Mouse (Mus musculus): ENCODE data around the gene Dnah14. TPM values are rescaled to one million over a fixed set of nuclear protein-coding genes. Genes with fewer than 3 reads are reported as not detected.

Dnah14 gene
- polyA plus RNA-seq, 1 experiment from 2014 or later, result 2.7 TPM

DNA sequence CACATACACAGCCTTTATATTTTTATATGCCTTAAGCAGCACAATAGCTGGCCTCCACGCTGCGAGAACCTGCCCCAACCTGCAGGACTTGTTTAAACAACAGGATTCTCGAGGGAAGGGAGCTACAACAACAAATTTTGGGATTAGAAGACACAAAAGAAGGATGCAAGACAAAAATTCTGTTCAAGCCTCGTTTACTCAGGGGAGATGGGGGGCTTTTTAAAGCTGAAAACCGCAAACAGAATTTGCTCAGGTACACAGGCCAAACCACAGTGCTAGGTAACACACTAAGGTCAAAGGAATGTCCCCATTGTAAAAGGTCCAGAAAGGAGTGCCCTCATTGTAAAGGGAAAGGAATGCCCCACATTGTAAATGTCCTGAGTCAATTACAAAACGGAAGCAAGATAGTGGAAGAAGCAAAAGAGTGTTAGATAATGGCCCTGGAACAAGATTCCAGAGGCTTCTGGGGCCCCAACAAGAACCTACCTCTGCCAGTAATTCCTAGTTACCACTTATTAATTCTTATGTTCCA lies 46.9 kb downstream of the Dnah14 start:
- no peak overlapping the region for H3K27ac ChIP-seq (ENCODE audit: low read depth)
- no peak for TF ChIP-seq EP300 (IDR thresholded peaks at IDR 0.05; ENCODE audit: low read depth)
- no peaks in the 10 kb centered on the region for H3K9me3 ChIP-seq (ENCODE audit: low read length)
- H3K4me1 ChIP-seq (ENCODE audit: insufficient read depth), result no peaks in the 10 kb centered on the region
- no peaks in the 10 kb centered on the region for H3K36me3 ChIP-seq (replicated peaks; ENCODE audit: insufficient read depth, low read length)
- no peak overlapping the region for H3K4me2 ChIP-seq (ENCODE audit: low read depth, low read length)
- DNase-seq, result no peak
- 51% methylated on average over 6 of the region's 6 CpGs for WGBS (ENCODE audit: insufficient replicate concordance)
- no peaks in the 10 kb centered on the region for H3K27me3 ChIP-seq (ENCODE audit: insufficient read depth, low read length)
- H3K4me3 ChIP-seq (ENCODE audit: low read depth, low read length), result no peak overlapping the region
- no peak overlapping the region for H3K9ac ChIP-seq (replicated peaks)
- no peak for ATAC-seq

DNA sequence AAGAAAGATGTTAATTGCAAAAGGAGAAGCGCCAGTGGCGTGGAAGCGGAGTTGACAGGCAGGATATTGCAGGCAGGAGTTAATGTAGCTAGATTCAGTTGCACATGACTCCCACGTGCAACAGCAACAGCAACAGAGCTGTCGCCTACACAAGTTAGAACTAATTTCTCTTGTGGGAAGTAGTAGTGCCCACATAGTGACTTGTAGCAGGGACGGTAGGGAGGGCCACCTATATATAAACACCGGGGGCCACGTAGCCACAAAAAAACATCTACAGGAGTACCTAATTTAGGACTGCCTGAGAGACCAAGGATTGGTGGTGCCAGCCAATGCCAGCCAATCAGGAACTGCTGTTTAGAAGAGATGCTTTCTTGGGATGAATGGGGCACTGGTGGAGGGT lies 48.5 kb downstream of the Dnah14 start:
- no peak for DNase-seq
- WGBS (ENCODE audit: insufficient replicate concordance), result 77% methylated on average over 8 of the region's 8 CpGs
- ATAC-seq, result no peak
- Histone ChIP-seq H3K9ac (replicated peaks) (no peak overlapping the region), H3K4me2 (ENCODE audit: low read depth, low read length) (no peak overlapping the region), H3K9me3 (ENCODE audit: low read length) (no peaks in the 10 kb centered on the region), H3K4me1 (ENCODE audit: insufficient read depth) (no peaks in the 10 kb centered on the region), H3K27me3 (ENCODE audit: insufficient read depth, low read length) (no peaks in the 10 kb centered on the region), H3K4me3 (ENCODE audit: low read depth, low read length) (no peak overlapping the region), H3K36me3 (replicated peaks; ENCODE audit: insufficient read depth, low read length) (no peaks in the 10 kb centered on the region), H3K27ac (ENCODE audit: low read depth) (no peak overlapping the region)
- TF ChIP-seq EP300 (IDR thresholded peaks at IDR 0.05; ENCODE audit: low read depth) (no peak), CTCF (IDR thresholded peaks at IDR 0.05; ENCODE audit: low read depth) (no peak)

DNA sequence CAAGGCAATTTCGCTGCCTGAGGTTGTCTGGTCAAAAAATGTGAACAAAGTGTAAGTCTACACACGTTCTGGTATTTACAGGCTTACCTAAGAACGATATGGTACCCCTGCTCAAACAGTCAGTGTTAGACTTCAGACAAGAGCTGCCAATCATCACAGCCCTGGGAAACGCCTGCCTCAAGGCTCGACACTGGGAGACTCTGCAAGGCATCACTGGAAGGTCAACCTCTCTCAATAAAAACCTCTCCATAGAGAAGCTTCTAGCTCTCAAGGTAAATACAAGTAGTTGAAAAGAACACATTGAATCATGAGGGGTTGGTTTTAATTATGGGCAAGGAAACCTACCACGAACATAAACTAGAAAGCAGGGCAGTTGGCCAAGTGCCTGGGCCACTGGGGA lies 51.9 kb downstream of the Dnah14 start:
- Histone ChIP-seq H3K36me3 (replicated peaks; ENCODE audit: insufficient read depth, low read length) (no peaks in the 10 kb centered on the region), H3K9me3 (ENCODE audit: low read length) (no peaks in the 10 kb centered on the region), H3K4me2 (ENCODE audit: low read depth, low read length) (no peak overlapping the region), H3K4me1 (ENCODE audit: insufficient read depth) (no peaks in the 10 kb centered on the region), H3K4me3 (ENCODE audit: low read depth, low read length) (no peak overlapping the region), H3K9ac (replicated peaks) (no peak overlapping the region), H3K27ac (ENCODE audit: low read depth) (no peak overlapping the region), H3K27me3 (ENCODE audit: insufficient read depth, low read length) (no peaks in the 10 kb centered on the region)
- no peak for DNase-seq
- WGBS (ENCODE audit: insufficient replicate concordance), result 52% methylated on average over 6 of the region's 6 CpGs
- ATAC-seq, result no peak
- TF ChIP-seq EP300 (IDR thresholded peaks at IDR 0.05; ENCODE audit: low read depth) (no peak), CTCF (IDR thresholded peaks at IDR 0.05; ENCODE audit: low read depth) (no peak)

GRCm38 (mm10) chr1:181631371-181631770 lies 55.0 kb downstream of the Dnah14 start:
- no peaks in the 10 kb centered on the region for H3K36me3 ChIP-seq (replicated peaks; ENCODE audit: insufficient read depth, low read length)
- no peak overlapping the region for H3K4me3 ChIP-seq (ENCODE audit: low read depth, low read length)
- 74% methylated on average over 4 of the region's 4 CpGs for WGBS (ENCODE audit: insufficient replicate concordance)
- H3K4me2 ChIP-seq (ENCODE audit: low read depth, low read length), result no peak overlapping the region
- H3K9me3 ChIP-seq (ENCODE audit: low read length), result no peaks in the 10 kb centered on the region
- TF ChIP-seq EP300 (IDR thresholded peaks at IDR 0.05; ENCODE audit: low read depth) (no peak), CTCF (IDR thresholded peaks at IDR 0.05; ENCODE audit: low read depth) (no peak)
- no peak overlapping the region for H3K27ac ChIP-seq (ENCODE audit: low read depth)
- no peak for DNase-seq
- ATAC-seq, result no peak
- no peaks in the 10 kb centered on the region for H3K27me3 ChIP-seq (ENCODE audit: insufficient read depth, low read length)
- H3K9ac ChIP-seq (replicated peaks), result no peak overlapping the region
- no peaks in the 10 kb centered on the region for H3K4me1 ChIP-seq (ENCODE audit: insufficient read depth)

DNA sequence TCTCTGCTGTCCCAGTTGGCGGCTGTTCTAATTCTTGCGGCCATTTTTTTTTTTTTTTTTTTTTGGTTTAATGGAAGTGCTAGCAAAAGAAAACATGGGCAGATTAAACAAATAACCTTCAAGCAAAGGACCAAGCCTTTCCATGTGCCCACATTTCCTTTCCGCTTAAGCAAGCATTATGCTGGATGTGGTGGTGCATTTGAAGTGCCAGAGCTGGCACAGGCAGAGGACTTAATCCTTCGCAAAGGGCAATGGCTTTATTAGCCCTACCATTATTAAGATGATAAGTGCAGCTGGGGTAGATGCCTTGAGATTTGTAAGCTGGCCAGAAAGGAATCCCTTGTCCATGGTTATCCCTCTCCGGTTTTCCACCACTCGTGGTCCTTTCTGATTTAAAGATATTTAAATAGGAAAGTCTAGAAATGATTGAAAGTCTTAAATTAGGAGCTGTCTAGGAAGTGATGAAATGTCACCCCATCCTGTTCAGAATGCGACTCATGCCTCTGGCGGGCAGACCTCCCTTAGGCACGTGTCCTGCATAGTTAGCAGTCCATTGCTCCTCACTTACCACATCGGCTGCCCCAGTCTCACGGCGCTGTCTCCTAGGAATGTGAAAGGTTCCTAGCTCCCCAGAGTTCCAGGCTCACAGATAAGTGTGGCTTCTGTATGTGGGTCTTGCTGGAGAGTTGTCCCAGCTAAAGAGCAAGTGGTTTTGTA lies 61.8 kb downstream of the Dnah14 start:
- no peak overlapping the region for H3K9ac ChIP-seq (replicated peaks)
- no peak overlapping the region for H3K4me3 ChIP-seq (ENCODE audit: low read depth, low read length)
- no peak overlapping the region for H3K4me2 ChIP-seq (ENCODE audit: low read depth, low read length)
- no peak for TF ChIP-seq EP300 (IDR thresholded peaks at IDR 0.05; ENCODE audit: low read depth)
- TF ChIP-seq CTCF (IDR thresholded peaks at IDR 0.05; ENCODE audit: low read depth), result no peak
- H3K27ac ChIP-seq (ENCODE audit: low read depth), result no peak overlapping the region
- H3K27me3 ChIP-seq (ENCODE audit: insufficient read depth, low read length), result no peaks in the 10 kb centered on the region
- WGBS (ENCODE audit: insufficient replicate concordance), result 75% methylated on average over 12 of the region's 12 CpGs
- no peaks in the 10 kb centered on the region for H3K4me1 ChIP-seq (ENCODE audit: insufficient read depth)
- no peak for ATAC-seq
- no peaks in the 10 kb centered on the region for H3K36me3 ChIP-seq (replicated peaks; ENCODE audit: insufficient read depth, low read length)
- no peaks in the 10 kb centered on the region for H3K9me3 ChIP-seq (ENCODE audit: low read length)
- DNase-seq, result no peak

DNA sequence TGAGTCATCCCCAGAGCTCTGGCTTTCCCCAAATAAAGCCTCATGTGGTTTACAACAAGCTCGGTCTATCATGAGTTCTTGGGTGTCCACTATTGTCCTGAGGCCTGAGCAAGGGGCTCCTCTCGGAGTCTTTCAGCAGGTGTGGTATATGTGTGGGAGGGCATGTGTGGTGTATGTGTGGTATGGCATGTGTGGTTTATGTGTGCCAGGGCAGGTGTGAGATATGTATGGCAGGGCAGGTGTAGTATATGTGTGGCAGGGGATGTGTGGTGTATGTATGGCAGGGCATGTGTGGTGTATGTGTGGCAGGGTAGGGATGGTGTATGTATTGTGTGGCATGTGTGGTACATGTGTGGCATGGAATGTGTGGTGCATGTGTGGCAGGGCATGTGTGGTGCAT lies 64.0 kb downstream of the Dnah14 start:
- TF ChIP-seq CTCF (IDR thresholded peaks at IDR 0.05; ENCODE audit: low read depth) (no peak), EP300 (IDR thresholded peaks at IDR 0.05; ENCODE audit: low read depth) (no peak)

More for the DNA sequence above, 64.0 kb downstream of the Dnah14 start:
- H3K4me1 ChIP-seq (ENCODE audit: insufficient read depth), result no peaks in the 10 kb centered on the region
- no peaks in the 10 kb centered on the region for H3K9me3 ChIP-seq (ENCODE audit: low read length)
- H3K9ac ChIP-seq (replicated peaks), result no peak overlapping the region
- no peaks in the 10 kb centered on the region for H3K36me3 ChIP-seq (replicated peaks; ENCODE audit: insufficient read depth, low read length)
- no peak for DNase-seq
- H3K4me3 ChIP-seq (ENCODE audit: low read depth, low read length), result no peak overlapping the region
- no peaks in the 10 kb centered on the region for H3K27me3 ChIP-seq (ENCODE audit: insufficient read depth, low read length)
- no peak overlapping the region for H3K27ac ChIP-seq (ENCODE audit: low read depth)
- ATAC-seq, result no peak
- no peak overlapping the region for H3K4me2 ChIP-seq (ENCODE audit: low read depth, low read length)
- WGBS (ENCODE audit: insufficient replicate concordance), result 68% methylated on average over 2 of the region's 2 CpGs
